Mouse (Mus musculus): ENCODE measurements around the gene Gabrd.

GRCm38 (mm10) chr4:155383326-155383725 lies 14.6 kb downstream of the Gabrd start:
- TF ChIP-seq CTCF (IDR thresholded peaks at IDR 0.05; ENCODE audit: borderline replicate concordance, insufficient read depth, low read depth, low read length) (peak; percentile 30; the same call in 1 of the 2 replicates), POLR2A (IDR thresholded peaks at IDR 0.05; ENCODE audit: borderline replicate concordance, insufficient read depth, low read length) (no peak)
